Mouse (Mus musculus) cerebellum, adult 11-12 months (tissue): Measurements from ENCODE around the gene Trim26.

Experiments used
- DNase-seq: peaks from one replicate; pipeline ENCODE4 v3.0.0; 2022

Trim26 gene

DNA sequence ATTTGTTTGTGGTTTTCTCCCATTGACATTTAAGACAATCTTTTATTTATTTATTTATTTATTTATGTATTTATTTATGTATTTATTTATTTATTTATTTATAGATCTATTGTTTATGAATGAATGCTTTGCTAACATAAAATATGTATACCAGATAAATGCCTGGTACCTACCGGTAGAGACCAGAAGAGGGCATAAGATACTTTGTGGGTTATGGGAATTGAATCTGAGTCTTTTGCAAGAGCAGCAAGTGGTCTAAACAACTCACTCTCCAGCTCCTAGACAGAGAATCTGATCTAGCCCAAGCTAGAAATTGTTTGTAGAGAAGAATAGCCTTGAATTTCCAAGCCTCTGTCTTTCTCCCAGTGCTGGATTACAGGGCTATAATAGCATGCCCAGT, 63.8 kb downstream of the Trim26 start:
- DNase-seq, result no peak

DNA sequence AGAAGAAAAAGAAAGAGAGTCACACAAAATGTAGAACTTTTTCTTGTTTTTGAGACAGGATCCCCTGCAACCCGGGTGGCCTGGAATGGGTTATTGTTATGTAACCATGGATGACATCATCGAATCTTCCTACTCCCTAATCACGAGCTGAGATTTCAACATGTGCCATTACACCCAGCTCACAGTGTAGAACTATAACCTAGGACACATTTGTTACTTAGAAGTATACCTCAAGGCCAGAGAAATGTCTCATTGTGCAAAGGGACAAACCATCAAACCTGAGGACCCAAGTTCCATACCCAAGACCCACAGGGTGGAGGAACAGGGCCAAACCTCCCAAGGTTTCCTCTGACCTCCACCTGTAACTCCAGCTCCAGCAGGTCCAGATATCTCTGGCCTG, 66.7 kb downstream of the Trim26 start:
- no peak for DNase-seq

DNA sequence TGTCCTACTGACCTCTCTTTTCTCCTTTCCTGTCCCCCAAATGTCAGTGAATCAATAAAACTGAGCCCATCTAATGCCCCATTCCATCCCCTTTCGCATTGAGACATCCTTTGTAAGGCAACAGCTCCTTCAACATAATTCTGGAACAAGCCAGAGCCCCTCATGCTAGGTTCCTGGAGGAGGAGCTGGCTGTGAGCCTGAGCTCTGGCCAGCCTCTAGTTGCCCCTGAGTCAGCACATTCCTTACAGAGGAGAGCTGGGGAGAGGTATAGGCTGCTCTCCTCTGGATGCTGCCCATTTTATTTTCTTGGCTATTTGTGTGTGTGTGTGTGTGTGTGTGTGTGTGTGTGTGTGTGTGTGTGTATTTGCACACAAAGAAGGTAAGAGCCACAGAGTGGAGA, 71.3 kb downstream of the Trim26 start:
- no peak for DNase-seq
